11 mouse cellular contexts compared by ENCODE assay signal in the genomic region with DNA sequence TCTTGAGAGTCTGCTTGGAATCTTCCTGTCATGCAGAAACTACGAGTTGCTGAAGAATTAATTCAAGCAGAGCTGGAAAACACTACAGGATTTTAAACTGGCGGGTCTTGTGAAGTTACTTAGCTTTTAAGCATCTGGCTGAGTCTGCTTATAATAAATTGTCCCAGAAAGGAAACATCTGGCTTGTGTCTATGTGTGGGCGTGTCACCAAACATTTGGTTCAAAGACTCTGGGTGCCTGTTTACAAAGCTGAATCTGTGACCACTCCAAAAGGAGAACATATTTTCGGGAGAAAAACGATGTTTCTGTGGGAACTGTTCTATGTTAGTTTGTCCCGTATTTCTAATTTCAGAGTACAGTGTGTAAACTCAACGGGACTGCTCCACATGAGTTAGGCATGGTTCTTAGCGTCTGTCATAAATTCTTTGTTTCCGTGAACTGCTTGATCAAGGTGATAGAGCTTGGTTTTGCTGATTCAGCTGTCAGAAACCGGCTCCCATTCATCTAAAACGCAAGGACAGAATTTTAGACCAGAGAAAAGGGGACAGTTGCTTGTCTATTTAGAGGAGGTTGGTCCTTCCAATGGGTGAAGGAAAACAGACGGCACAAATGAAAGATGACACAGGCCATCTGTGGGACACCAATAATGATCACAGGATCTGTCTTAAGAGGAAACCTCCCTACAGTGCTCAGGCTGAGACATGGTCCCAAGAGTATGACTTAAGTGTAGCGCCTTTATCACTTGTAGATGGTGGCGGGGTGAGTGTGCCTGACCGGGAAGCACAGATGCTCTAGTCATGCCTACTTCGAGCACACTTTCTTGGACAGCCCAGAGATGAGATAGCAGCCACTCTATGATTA. TPM values are rescaled to one million over a fixed set of nuclear protein-coding genes. Genes with fewer than 3 reads are reported as not detected.
DNase-seq lines count a peak whose midpoint lies in the region; ATAC-seq lines count a peak whose summit lies in the region.
"Had no signal": no experiment of that assay in that cellular context is flagged by ENCODE, and none has a peak within 500 bp of the region (broad histone marks: within the 10 kb centered on the region; RNA-seq: fewer than 3 reads in every experiment).

No protein-coding gene starts in this region.

- no peaks in the 10 kb centered on the region for H3K9me3 ChIP-seq in heart, embryonic 10.5 days
- H3K9me3 ChIP-seq in embryonic facial prominence, embryonic 15.5 days (replicated peaks): no peaks in the 10 kb centered on the region
- no peaks in the 10 kb centered on the region for H3K9me3 ChIP-seq in kidney, embryonic 14.5 days (ENCODE audit: control insufficient read depth, low read length)

- no peak overlapping the region for H3K4me3 ChIP-seq in heart, embryonic 10.5 days
- no peak overlapping the region for H3K4me3 ChIP-seq in embryonic facial prominence, embryonic 15.5 days (replicated peaks)
- H3K4me3 ChIP-seq in kidney, embryonic 14.5 days (ENCODE audit: low read length): no peak overlapping the region
- H3K4me3 ChIP-seq: megakaryocyte, embryonic 14.5 days had no signal

- DNase-seq in heart, adult 8-10 months (ENCODE audit: low spot score): peak; percentile 85
- DNase-seq in heart, embryonic 10.5 days (ENCODE audit: low spot score): no peak
- peak; percentile 69 for DNase-seq in lung, postnatal 25 days (ENCODE audit: low spot score)
- DNase-seq in embryo, embryonic 10 days (ENCODE audit: low spot score): no peak
- no peak for DNase-seq in cerebellum, adult 9-10 months
- DNase-seq: adrenal gland, adult 2 months had no signal

- H3K4me2 ChIP-seq in embryonic facial prominence, embryonic 15.5 days (replicated peaks): peak overlapping the region; percentile 15; the same call in 1 of the 2 replicates
- H3K4me2 ChIP-seq in kidney, embryonic 14.5 days (replicated peaks; ENCODE audit: low read depth, low read length): peak overlapping the region; percentile 15

- no peaks in the 10 kb centered on the region for H3K36me3 ChIP-seq in heart, embryonic 10.5 days
- H3K36me3 ChIP-seq in embryonic facial prominence, embryonic 15.5 days: no peaks in the 10 kb centered on the region
- no peaks in the 10 kb centered on the region for H3K36me3 ChIP-seq in kidney, embryonic 14.5 days (ENCODE audit: control insufficient read depth, insufficient read depth, low read length)

- no peak overlapping the region for H3K9ac ChIP-seq in embryonic facial prominence, embryonic 15.5 days
- no peak overlapping the region for H3K9ac ChIP-seq in kidney, embryonic 14.5 days (ENCODE audit: low read depth, low read length)

- WGBS in heart, embryonic 10.5 days: 68% methylated on average over 16 of the region's 16 CpGs
- 37% methylated on average over 16 of the region's 16 CpGs for WGBS in embryonic facial prominence, embryonic 15.5 days
- 37% methylated on average over 16 of the region's 16 CpGs for WGBS in kidney, embryonic 14.5 days

- peak; percentile 82 for ATAC-seq in embryonic facial prominence, embryonic 15.5 days (ENCODE audit: insufficient number of reproducible peaks, low FRiP score, low TSS enrichment, low read depth)
- peak; percentile 80; the same call in 1 of the 2 replicates for ATAC-seq in kidney, embryonic 14.5 days (ENCODE audit: low FRiP score, low TSS enrichment)
- ATAC-seq in erythroblast, adult 5-6 weeks (replicated peaks; ENCODE audit: low FRiP score, poor library complexity, severe bottlenecking): no peak

- H3K4me1 ChIP-seq in heart, embryonic 10.5 days: peaks cover 8% of the 10 kb centered on the region
- peaks cover 14% of the 10 kb centered on the region for H3K4me1 ChIP-seq in embryonic facial prominence, embryonic 15.5 days
- peaks cover 8% of the 10 kb centered on the region; the same call in 1 of the 2 replicates for H3K4me1 ChIP-seq in kidney, embryonic 14.5 days (ENCODE audit: control insufficient read depth, insufficient read depth, low read length)

- H3K27ac ChIP-seq in heart, embryonic 10.5 days: no peak overlapping the region
- peak overlapping the region; percentile 88 for H3K27ac ChIP-seq in embryonic facial prominence, embryonic 15.5 days (replicated peaks)
- peak overlapping the region; percentile 79 for H3K27ac ChIP-seq in kidney, embryonic 14.5 days (ENCODE audit: low read depth, low read length)

- no peaks in the 10 kb centered on the region for H3K27me3 ChIP-seq in heart, embryonic 10.5 days (ENCODE audit: insufficient read depth, poor library complexity, severe bottlenecking)
- no peaks in the 10 kb centered on the region for H3K27me3 ChIP-seq in embryonic facial prominence, embryonic 15.5 days
- no peaks in the 10 kb centered on the region for H3K27me3 ChIP-seq in kidney, embryonic 14.5 days (ENCODE audit: control insufficient read depth, insufficient read depth, low read length)

RNA-seq across cellular contexts. Expression of a gene that starts 17.2 kb away (rescaled TPM):
- 100 to 1,000 TPM; 165 to 223 (median 203) TPM for total RNA-seq in heart, adult 8-10 months (2022)
- 11.4 and 17.7 TPM in 2 replicates for polyA plus RNA-seq in heart, embryonic 10.5 days (2016; fragmentation: Nextera tagmentation; extraction: Ambion mirVana)
- polyA plus RNA-seq in embryonic facial prominence, embryonic 15.5 days (2015; fragmentation: Nextera tagmentation; extraction: Ambion mirVana): 107 and 117 TPM in 2 replicates
- 33.5 and 36.1 TPM in 2 replicates for polyA plus RNA-seq in kidney, embryonic 14.5 days (2014; fragmentation: Nextera tagmentation; extraction: Ambion mirVana)
- total RNA-seq in erythroblast, adult 5-6 weeks (2015; ENCODE audit: low replicate concordance): not detected in 2 replicates
- total RNA-seq in erythroblast, adult 5-6 weeks (2017; ENCODE audit: low replicate concordance): 0.85 TPM in 1 of 2 replicates, not detected in the other

RNA-seq across cellular contexts. Expression of a gene that starts 18.9 kb away (rescaled TPM):
- total RNA-seq in heart, adult 8-10 months (2022): not detected
- not detected in 2 replicates for polyA plus RNA-seq in heart, embryonic 10.5 days (2016; fragmentation: Nextera tagmentation; extraction: Ambion mirVana)
- polyA plus RNA-seq in embryonic facial prominence, embryonic 15.5 days (2015; fragmentation: Nextera tagmentation; extraction: Ambion mirVana): 0.35 TPM in 1 of 2 replicates, not detected in the other
- polyA plus RNA-seq in kidney, embryonic 14.5 days (2014; fragmentation: Nextera tagmentation; extraction: Ambion mirVana): not detected in 2 replicates
- total RNA-seq in erythroblast, adult 5-6 weeks (2015; ENCODE audit: low replicate concordance): not detected in 2 replicates
- total RNA-seq in erythroblast, adult 5-6 weeks (2017; ENCODE audit: low replicate concordance): not detected in 2 replicates
- total RNA-seq: adrenal gland, adult 2 months; layer of hippocampus, adult 18-20 months had no signal
- polyA plus RNA-seq: adrenal gland, adult 2 months had no signal

RNA-seq across cellular contexts. Expression of a gene that starts 50.2 kb away (rescaled TPM):
- 10 to 100 TPM; 53.8 to 58.9 (median 56.7) TPM for total RNA-seq in heart, adult 8-10 months (2022)
- 55.5 and 68.7 TPM in 2 replicates for polyA plus RNA-seq in heart, embryonic 10.5 days (2016; fragmentation: Nextera tagmentation; extraction: Ambion mirVana)
- polyA plus RNA-seq in embryonic facial prominence, embryonic 15.5 days (2015; fragmentation: Nextera tagmentation; extraction: Ambion mirVana): 58.9 and 62.7 TPM in 2 replicates
- 57.5 and 58.1 TPM in 2 replicates for polyA plus RNA-seq in kidney, embryonic 14.5 days (2014; fragmentation: Nextera tagmentation; extraction: Ambion mirVana)
- 13.8 and 14.4 TPM in 2 replicates for total RNA-seq in erythroblast, adult 5-6 weeks (2015; ENCODE audit: low replicate concordance)
- total RNA-seq in erythroblast, adult 5-6 weeks (2017; ENCODE audit: low replicate concordance): 34.2 and 44.5 TPM in 2 replicates

Comparison
In these comparisons a context has a peak if more than half of its experiments do, and no peak if none do; other contexts are left out.
1. DNase-seq: peak in heart, adult 8-10 months (single experiment) and lung, postnatal 25 days (single experiment); none in heart, embryonic 10.5 days (single experiment), embryo, embryonic 10 days (single experiment) and cerebellum, adult 9-10 months (single experiment).